In the genomic region with DNA sequence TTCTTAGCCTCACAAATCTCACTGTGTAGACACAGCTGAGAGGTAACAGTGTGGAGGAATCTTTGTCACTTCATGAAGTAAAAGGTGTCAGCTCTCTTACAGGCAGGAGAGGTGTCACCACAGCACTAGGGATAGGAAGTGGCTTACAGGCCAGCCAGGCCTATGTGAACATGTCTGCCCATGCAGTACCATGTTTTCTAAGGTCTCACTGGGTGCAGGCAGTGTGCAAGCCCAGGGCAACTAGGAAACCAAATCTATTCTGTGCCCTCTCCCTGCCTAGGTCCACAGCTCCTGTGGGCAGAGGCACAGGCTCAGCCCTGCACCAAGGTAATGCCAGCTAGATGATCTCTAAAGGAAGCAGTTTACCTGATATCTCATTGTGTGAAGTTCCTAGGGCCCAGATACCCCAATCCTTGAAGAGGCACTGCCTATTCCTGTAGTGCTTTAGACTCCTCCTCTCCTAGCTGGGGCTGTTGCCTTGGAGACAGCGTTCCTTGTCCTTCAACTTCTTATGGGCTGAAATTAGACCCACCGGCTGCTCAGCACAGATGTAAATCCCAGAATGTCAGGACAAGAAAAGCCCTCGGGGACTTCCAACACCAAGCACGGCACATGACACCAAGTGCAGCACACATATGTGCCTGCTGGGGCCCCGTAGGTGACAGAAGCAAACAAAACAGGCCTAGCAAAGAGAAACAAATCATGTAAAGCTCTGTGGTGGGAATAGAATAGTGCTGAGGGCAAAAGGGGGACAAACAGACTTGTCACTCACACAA, we compare ENCODE assay signal across 9 mouse cellular contexts. TPM values are rescaled to one million over a fixed set of nuclear protein-coding genes. Genes with fewer than 3 reads are reported as not detected.
A peak's percentile ranks its signal among the peaks of the same experiment; 100 is the strongest.
DNase-seq lines count a peak whose midpoint lies in the region; ATAC-seq and TF ChIP-seq lines count a peak whose summit lies in the region.
"Had no signal": no experiment of that assay in that cellular context is flagged by ENCODE, and none has a peak within 500 bp of the region (broad histone marks: within the 10 kb centered on the region; RNA-seq: fewer than 3 reads in every experiment).

No protein-coding gene starts in this region.

- ATAC-seq in hindbrain, embryonic 11.5 days (ENCODE audit: low FRiP score): peak; percentile 49; the same call in 1 of the 2 replicates
- ATAC-seq in limb, embryonic 14.5 days (ENCODE audit: low FRiP score, low read depth): peak; percentile 74
- no peak for ATAC-seq in erythroid progenitor cell, adult 5-6 weeks (replicated peaks; ENCODE audit: low FRiP score, poor library complexity, severe bottlenecking)
- no peak for ATAC-seq in megakaryocyte-erythroid progenitor cell, adult 5-6 weeks (replicated peaks; ENCODE audit: low FRiP score, low TSS enrichment, poor library complexity, severe bottlenecking)

- TF ChIP-seq POLR2A in limb, embryonic 14.5 days (IDR thresholded peaks at IDR 0.05; ENCODE audit: borderline replicate concordance, extremely low read depth, insufficient read depth, insufficient read length): no peak

- no peak overlapping the region for H3K4me2 ChIP-seq in hindbrain, embryonic 11.5 days (replicated peaks; ENCODE audit: low read depth, low read length)
- H3K4me2 ChIP-seq in limb, embryonic 14.5 days (replicated peaks; ENCODE audit: low read depth, low read length, severe bottlenecking): no peak overlapping the region
- H3K4me2 ChIP-seq: limb, embryonic 15.5 days had no signal

- no peak overlapping the region for H3K9ac ChIP-seq in hindbrain, embryonic 11.5 days (ENCODE audit: low read depth, low read length)
- no peak overlapping the region for H3K9ac ChIP-seq in limb, embryonic 14.5 days (ENCODE audit: low read depth, low read length, severe bottlenecking)
- H3K9ac ChIP-seq: limb, embryonic 15.5 days had no signal

- 34% methylated on average over 5 of the region's 5 CpGs for WGBS in hindbrain, embryonic 11.5 days
- WGBS in limb, embryonic 14.5 days: 12% methylated on average over 5 of the region's 5 CpGs

- 0 out of 2 replicates have a peak overlapping the region, but pooled peaks have one; percentile 10 for H3K27ac ChIP-seq in hindbrain, embryonic 11.5 days (ENCODE audit: low read depth, low read length)
- H3K27ac ChIP-seq in limb, embryonic 14.5 days (replicated peaks; ENCODE audit: low read depth, low read length): no peak overlapping the region
- H3K27ac ChIP-seq: limb, embryonic 15.5 days had no signal

- no peaks in the 10 kb centered on the region for H3K36me3 ChIP-seq in hindbrain, embryonic 11.5 days (ENCODE audit: control insufficient read depth, insufficient read depth, low read length)
- no peaks in the 10 kb centered on the region for H3K36me3 ChIP-seq in limb, embryonic 14.5 days (ENCODE audit: control insufficient read depth, insufficient read depth, low read length)
- H3K36me3 ChIP-seq: limb, embryonic 15.5 days had no signal

- H3K27me3 ChIP-seq in hindbrain, embryonic 11.5 days (ENCODE audit: control insufficient read depth, insufficient read depth, low read length): no peaks in the 10 kb centered on the region
- H3K27me3 ChIP-seq in limb, embryonic 14.5 days (ENCODE audit: control insufficient read depth, insufficient read depth, low read length): no peaks in the 10 kb centered on the region
- H3K27me3 ChIP-seq: limb, embryonic 15.5 days had no signal

- H3K9me3 ChIP-seq in hindbrain, embryonic 11.5 days (ENCODE audit: control insufficient read depth, low read length): no peaks in the 10 kb centered on the region
- H3K9me3 ChIP-seq in limb, embryonic 14.5 days (ENCODE audit: control insufficient read depth, low read length): no peaks in the 10 kb centered on the region
- H3K9me3 ChIP-seq: limb, embryonic 15.5 days had no signal

- no peaks in the 10 kb centered on the region for H3K4me1 ChIP-seq in hindbrain, embryonic 11.5 days (replicated peaks; ENCODE audit: control insufficient read depth, insufficient read depth, low read length)
- H3K4me1 ChIP-seq in limb, embryonic 14.5 days (ENCODE audit: control insufficient read depth, insufficient read depth, low read length): 0 out of 2 replicates have a peak, but pooled peaks cover 3% of the 10 kb centered on the region

- DNase-seq in brain, adult 2 months (ENCODE audit: low read depth, low spot score): peak; percentile 89
- DNase-seq in embryo, embryonic 10 days (ENCODE audit: low spot score): peak; percentile 70
- peak; percentile 51 for DNase-seq in hindbrain, embryonic 11.5 days (ENCODE audit: low spot score)
- peak; percentile 57 for DNase-seq in limb, embryonic 14.5 days (ENCODE audit: low spot score)
- DNase-seq in lung, postnatal 25 days (ENCODE audit: low spot score): no peak
- no peak for DNase-seq in natural killer cell, adult 2 months (ENCODE audit: low spot score in 2 of 2)

- H3K4me3 ChIP-seq in hindbrain, embryonic 11.5 days (ENCODE audit: low read depth, low read length): no peak overlapping the region
- H3K4me3 ChIP-seq in limb, embryonic 14.5 days (replicated peaks; ENCODE audit: low read length): no peak overlapping the region
- H3K4me3 ChIP-seq: limb, embryonic 15.5 days had no signal

RNA-seq across cellular contexts. Expression of gene Chchd6, which starts 10.6 kb away (rescaled TPM):
- polyA plus RNA-seq in hindbrain, embryonic 11.5 days (2014; fragmentation: Nextera tagmentation; extraction: Ambion mirVana): 86.2 and 91.2 TPM in 2 replicates
- 40.6 and 72.3 TPM in 2 replicates for polyA plus RNA-seq in limb, embryonic 14.5 days (2012; rRNA removed)
- 55.9 and 66.7 TPM in 2 replicates for polyA plus RNA-seq in limb, embryonic 14.5 days (2014; fragmentation: Nextera tagmentation; extraction: Ambion mirVana)
- 5.0 TPM in 1 of 2 replicates, not detected in the other for total RNA-seq in erythroid progenitor cell, adult 5-6 weeks (2015; ENCODE audit: low replicate concordance)
- 3.7 TPM in 1 of 2 replicates, not detected in the other for total RNA-seq in erythroid progenitor cell, adult 5-6 weeks (2017; ENCODE audit: low replicate concordance)
- total RNA-seq in megakaryocyte-erythroid progenitor cell, adult 5-6 weeks (2014; fragmentation: Nextera tagmentation): 11.4 and 16.1 TPM in 2 replicates
- 7.0 and 12.0 TPM in 2 replicates for total RNA-seq in megakaryocyte-erythroid progenitor cell, adult 5-6 weeks (2017)

RNA-seq across cellular contexts. Expression of gene Txnrd3, which starts 59.0 kb away (rescaled TPM):
- 11.0 and 15.0 TPM in 2 replicates for polyA plus RNA-seq in hindbrain, embryonic 11.5 days (2014; fragmentation: Nextera tagmentation; extraction: Ambion mirVana)
- 6.7 and 6.8 TPM in 2 replicates for polyA plus RNA-seq in limb, embryonic 14.5 days (2012; rRNA removed)
- 11.0 and 11.6 TPM in 2 replicates for polyA plus RNA-seq in limb, embryonic 14.5 days (2014; fragmentation: Nextera tagmentation; extraction: Ambion mirVana)
- total RNA-seq in erythroid progenitor cell, adult 5-6 weeks (2015; ENCODE audit: low replicate concordance): 1.3 TPM in 1 of 2 replicates, not detected in the other
- 1.5 TPM in 1 of 2 replicates, not detected in the other for total RNA-seq in erythroid progenitor cell, adult 5-6 weeks (2017; ENCODE audit: low replicate concordance)
- 11.1 and 12.3 TPM in 2 replicates for total RNA-seq in megakaryocyte-erythroid progenitor cell, adult 5-6 weeks (2014; fragmentation: Nextera tagmentation)
- total RNA-seq in megakaryocyte-erythroid progenitor cell, adult 5-6 weeks (2017): 21.6 and 22.8 TPM in 2 replicates

Comparison
In these comparisons a context has a peak if more than half of its experiments do, and no peak if none do; other contexts are left out.
1. DNase-seq: peak in brain, adult 2 months (single experiment), embryo, embryonic 10 days (single experiment), hindbrain, embryonic 11.5 days (single experiment) and limb, embryonic 14.5 days (single experiment); none in lung, postnatal 25 days (single experiment) and natural killer cell, adult 2 months (0 of 2).
2. ATAC-seq: peak in hindbrain, embryonic 11.5 days (single experiment) and limb, embryonic 14.5 days (single experiment); none in erythroid progenitor cell, adult 5-6 weeks (single experiment) and megakaryocyte-erythroid progenitor cell, adult 5-6 weeks (single experiment).
3. RNA of gene Txnrd3, which starts 59.0 kb away (total RNA-seq): 11.1 to 22.8 TPM in megakaryocyte-erythroid progenitor cell, adult 5-6 weeks; 1.3 to 1.5 TPM in erythroid progenitor cell, adult 5-6 weeks; every median in the first group is over 4 times any median in the second.